In genomic region chr13:37934920-37935319, GRCm38 (mm10) we compare ENCODE assay signal across 15 mouse cellular contexts. TPM values are rescaled to one million over a fixed set of nuclear protein-coding genes. Genes with fewer than 3 reads are reported as not detected.
DNase-seq lines count a peak whose midpoint lies in the region; ATAC-seq lines count a peak whose summit lies in the region.
"Had no signal": no experiment of that assay in that cellular context is flagged by ENCODE, and none has a peak within 500 bp of the region (broad histone marks: within the 10 kb centered on the region; RNA-seq: fewer than 3 reads in every experiment).

No protein-coding gene starts in this region.

- no peak for DNase-seq in lung, postnatal 4 days
- peak; percentile 74 for DNase-seq in adrenal gland, postnatal 10 days
- DNase-seq in frontal cortex, postnatal 25 days (ENCODE audit: low spot score in 2 of 2) = no peak
- DNase-seq in layer of hippocampus, adult 11-12 months (ENCODE audit: low spot score) = no peak
- DNase-seq: cerebellum, postnatal 36 days; gastrocnemius, postnatal 10 days had no signal

- no peaks in the 10 kb centered on the region for H3K4me1 ChIP-seq in hindbrain, embryonic 16.5 days (ENCODE audit: control insufficient read depth, insufficient read depth, low read depth, low read length)
- H3K4me1 ChIP-seq in hindbrain, embryonic 13.5 days (replicated peaks) = no peaks in the 10 kb centered on the region
- H3K4me1 ChIP-seq in lung, embryonic 16.5 days (replicated peaks; ENCODE audit: control insufficient read depth, insufficient read depth, low read length) = peaks cover 19% of the 10 kb centered on the region
- H3K4me1 ChIP-seq in heart, embryonic 16.5 days (ENCODE audit: control insufficient read depth, insufficient read depth, low read length) = peaks cover 19% of the 10 kb centered on the region

- H3K9ac ChIP-seq in hindbrain, embryonic 16.5 days (ENCODE audit: low read depth, low read length) = no peak overlapping the region
- H3K9ac ChIP-seq in hindbrain, embryonic 13.5 days = no peak overlapping the region
- no peak overlapping the region; the same call in 1 of the 2 replicates for H3K9ac ChIP-seq in lung, embryonic 16.5 days (ENCODE audit: low read length)
- peak overlapping the region; percentile 29; the same call in 1 of the 2 replicates for H3K9ac ChIP-seq in heart, embryonic 16.5 days (ENCODE audit: low read length)
- H3K9ac ChIP-seq: embryonic facial prominence, embryonic 13.5 days; hindbrain, embryonic 14.5 days; limb, embryonic 15.5 days; stomach, embryonic 15.5 days had no signal

- ATAC-seq in hindbrain, embryonic 16.5 days = peak; percentile 34; the same call in 1 of the 2 replicates
- ATAC-seq in hindbrain, embryonic 13.5 days (ENCODE audit: low FRiP score) = no peak
- no peak for ATAC-seq in lung, embryonic 16.5 days (ENCODE audit: low read depth)
- ATAC-seq in heart, embryonic 16.5 days (replicated peaks; ENCODE audit: extremely low read depth, insufficient read depth, low FRiP score) = peak; percentile 43; the same call in 1 of the 2 replicates

- no peak overlapping the region for H3K4me3 ChIP-seq in hindbrain, embryonic 16.5 days (ENCODE audit: low read length)
- H3K4me3 ChIP-seq in hindbrain, embryonic 13.5 days = no peak overlapping the region
- no peak overlapping the region for H3K4me3 ChIP-seq in lung, embryonic 16.5 days (ENCODE audit: low read length)
- no peak overlapping the region for H3K4me3 ChIP-seq in heart, embryonic 16.5 days (ENCODE audit: low read length)
- H3K4me3 ChIP-seq: embryonic facial prominence, embryonic 13.5 days; limb, embryonic 15.5 days; myocyte; stomach, embryonic 15.5 days had no signal

- WGBS in hindbrain, embryonic 16.5 days = 62% methylated on average over 8 of the region's 8 CpGs
- 63% methylated on average over 8 of the region's 8 CpGs for WGBS in hindbrain, embryonic 13.5 days
- WGBS in lung, embryonic 16.5 days = 70% methylated on average over 8 of the region's 8 CpGs
- WGBS in heart, embryonic 16.5 days = 66% methylated on average over 8 of the region's 8 CpGs

- peaks cover 3% of the 10 kb centered on the region; the same call in 1 of the 2 replicates for H3K9me3 ChIP-seq in hindbrain, embryonic 16.5 days (ENCODE audit: control insufficient read depth, low read length)
- H3K9me3 ChIP-seq in hindbrain, embryonic 13.5 days = peaks cover 5% of the 10 kb centered on the region; the same call in 1 of the 2 replicates
- no peaks in the 10 kb centered on the region for H3K9me3 ChIP-seq in lung, embryonic 16.5 days (ENCODE audit: control insufficient read depth, low read length)
- no peaks in the 10 kb centered on the region for H3K9me3 ChIP-seq in heart, embryonic 16.5 days (replicated peaks; ENCODE audit: control insufficient read depth, low read length)
- H3K9me3 ChIP-seq: embryonic facial prominence, embryonic 13.5 days; limb, embryonic 15.5 days; stomach, embryonic 15.5 days had no signal

- H3K27me3 ChIP-seq in hindbrain, embryonic 16.5 days (replicated peaks; ENCODE audit: control insufficient read depth, insufficient read depth, low read length) = no peaks in the 10 kb centered on the region
- no peaks in the 10 kb centered on the region for H3K27me3 ChIP-seq in hindbrain, embryonic 13.5 days
- H3K27me3 ChIP-seq in lung, embryonic 16.5 days (ENCODE audit: control insufficient read depth, insufficient read depth, low read depth, low read length) = no peaks in the 10 kb centered on the region
- H3K27me3 ChIP-seq in heart, embryonic 16.5 days (ENCODE audit: control insufficient read depth, insufficient read depth, low read length) = no peaks in the 10 kb centered on the region
- H3K27me3 ChIP-seq: embryonic facial prominence, embryonic 13.5 days; limb, embryonic 15.5 days; stomach, embryonic 15.5 days had no signal

- no peaks in the 10 kb centered on the region for H3K36me3 ChIP-seq in hindbrain, embryonic 16.5 days (ENCODE audit: control insufficient read depth, insufficient read depth, low read length)
- H3K36me3 ChIP-seq in hindbrain, embryonic 13.5 days = peaks cover 10% of the 10 kb centered on the region; the same call in 1 of the 2 replicates
- peaks cover 51% of the 10 kb centered on the region for H3K36me3 ChIP-seq in lung, embryonic 16.5 days (ENCODE audit: control insufficient read depth, insufficient read depth, low read length)
- H3K36me3 ChIP-seq in heart, embryonic 16.5 days (ENCODE audit: control insufficient read depth, insufficient read depth) = peaks cover 52% of the 10 kb centered on the region

- H3K4me2 ChIP-seq in hindbrain, embryonic 16.5 days (ENCODE audit: low read length) = no peak overlapping the region
- H3K4me2 ChIP-seq in hindbrain, embryonic 13.5 days = no peak overlapping the region
- H3K4me2 ChIP-seq in lung, embryonic 16.5 days (ENCODE audit: low read depth, low read length) = no peak overlapping the region
- H3K4me2 ChIP-seq in heart, embryonic 16.5 days (ENCODE audit: low read depth, low read length) = no peak overlapping the region
- H3K4me2 ChIP-seq: embryonic facial prominence, embryonic 13.5 days; hindbrain, embryonic 14.5 days; limb, embryonic 15.5 days; stomach, embryonic 15.5 days had no signal

- no peak overlapping the region for H3K27ac ChIP-seq in hindbrain, embryonic 16.5 days (ENCODE audit: low read depth, low read length)
- no peak overlapping the region for H3K27ac ChIP-seq in hindbrain, embryonic 13.5 days
- H3K27ac ChIP-seq in lung, embryonic 16.5 days (ENCODE audit: low read length) = peak overlapping the region; percentile 58
- peak overlapping the region; percentile 85 for H3K27ac ChIP-seq in heart, embryonic 16.5 days (ENCODE audit: low read length)
- H3K27ac ChIP-seq: embryonic facial prominence, embryonic 13.5 days; hindbrain, embryonic 14.5 days; limb, embryonic 15.5 days; stomach, embryonic 15.5 days had no signal

RNA-seq across cellular contexts. Expression of gene Ssr1, which starts 59.1 kb away (rescaled TPM):
- polyA plus RNA-seq in hindbrain, embryonic 16.5 days (2015; fragmentation: Nextera tagmentation; extraction: Ambion mirVana) = 66.5 and 67.3 TPM in 2 replicates
- polyA plus RNA-seq in hindbrain, embryonic 13.5 days (2015; fragmentation: Nextera tagmentation; extraction: Ambion mirVana) = 67.2 and 70.0 TPM in 2 replicates
- polyA plus RNA-seq in lung, embryonic 16.5 days (2015; fragmentation: Nextera tagmentation; extraction: Ambion mirVana) = 151 and 163 TPM in 2 replicates
- 100 to 1,000 TPM; 117 to 134 TPM for total RNA-seq in adrenal gland, postnatal 10 days (2021)
- 80.0 and 81.2 TPM in 2 replicates for polyA plus RNA-seq in heart, embryonic 16.5 days (2015; fragmentation: Nextera tagmentation; extraction: Ambion mirVana)

Comparison
In these comparisons a context has a peak if more than half of its experiments do, and no peak if none do; other contexts are left out.
1. ATAC-seq: peak in hindbrain, embryonic 16.5 days (single experiment) and heart, embryonic 16.5 days (single experiment); none in hindbrain, embryonic 13.5 days (single experiment) and lung, embryonic 16.5 days (single experiment).
2. H3K27ac ChIP-seq: peak in lung, embryonic 16.5 days (single experiment) and heart, embryonic 16.5 days (single experiment); none in hindbrain, embryonic 16.5 days (single experiment) and hindbrain, embryonic 13.5 days (single experiment).